ENCODE assay signal across 8 mouse cellular contexts in genomic region chr11:116129091-116129790, GRCm38 (mm10). TPM values are rescaled to one million over a fixed set of nuclear protein-coding genes. Genes with fewer than 3 reads are reported as not detected.
DNase-seq lines count a peak whose midpoint lies in the region; ATAC-seq and TF ChIP-seq lines count a peak whose summit lies in the region.

No protein-coding gene starts in this region.

- DNase-seq in heart, postnatal 25 days (ENCODE audit: low spot score): no peak
- peak; percentile 35 for DNase-seq in A20 (ENCODE audit: low read depth, low spot score)
- DNase-seq in liver, embryonic 14.5 days (ENCODE audit: low read depth in 3 of 3, low spot score in 3 of 3): no peak
- DNase-seq in right cerebral cortex, postnatal 25 days: no peak
- DNase-seq in urinary bladder, postnatal 14 days (ENCODE audit: low spot score): no peak
- no peak for DNase-seq in gastrocnemius, postnatal 36 days

- ATAC-seq in heart, embryonic 11.5 days (replicated peaks; ENCODE audit: insufficient number of reproducible peaks, low FRiP score, low TSS enrichment): no peak
- ATAC-seq in heart, embryonic 15.5 days (replicated peaks; ENCODE audit: insufficient number of reproducible peaks, insufficient read depth, low FRiP score, low read depth): no peak
- ATAC-seq in liver, embryonic 14.5 days (ENCODE audit: insufficient read depth): no peak

- no peaks in the 10 kb centered on the region for H3K27me3 ChIP-seq in heart, embryonic 11.5 days (ENCODE audit: control insufficient read depth, insufficient read depth, low read length)
- H3K27me3 ChIP-seq in heart, embryonic 15.5 days: no peaks in the 10 kb centered on the region
- H3K27me3 ChIP-seq in liver, embryonic 14.5 days (ENCODE audit: control insufficient read depth, insufficient read depth, low read length): no peaks in the 10 kb centered on the region

- peaks cover 27% of the 10 kb centered on the region for H3K4me1 ChIP-seq in heart, embryonic 11.5 days (ENCODE audit: control insufficient read depth, insufficient read depth, low read length)
- H3K4me1 ChIP-seq in heart, embryonic 15.5 days (replicated peaks): peaks cover 47% of the 10 kb centered on the region
- H3K4me1 ChIP-seq in liver, embryonic 14.5 days (replicated peaks; ENCODE audit: control insufficient read depth in 2 of 2, insufficient read depth in 2 of 2, low read length in 1 of 2): peaks cover 3 to 12% of the 10 kb centered on the region in 2 experiments; a peak in 3 of 4 replicates

- TF ChIP-seq CTCF in liver, embryonic 14.5 days (IDR thresholded peaks at IDR 0.05; ENCODE audit: low read depth): no peak

- peak overlapping the region; percentile 72; the same call in 1 of the 2 replicates for H3K4me2 ChIP-seq in heart, embryonic 11.5 days
- H3K4me2 ChIP-seq in heart, embryonic 15.5 days: peak overlapping the region; percentile 79; the same call in 1 of the 2 replicates
- peak overlapping the region; percentile 54 for H3K4me2 ChIP-seq in liver, embryonic 14.5 days (ENCODE audit: low read depth)

- TF ChIP-seq EP300 in liver, embryonic 14.5 days (IDR thresholded peaks at IDR 0.05; ENCODE audit: low read depth): no peak

- WGBS in heart, embryonic 11.5 days (ENCODE audit: insufficient replicate concordance): 74% methylated on average over 9 of the region's 9 CpGs
- 75% methylated on average over 9 of the region's 9 CpGs for WGBS in heart, embryonic 15.5 days
- WGBS in liver, embryonic 14.5 days (ENCODE audit: insufficient replicate concordance): 69% methylated on average over 9 of the region's 9 CpGs

- intact Hi-C loops in heart, postnatal 25 days (cut with DNase I): loop anchor here (2.0 kb wide), 1 partner anchor 18 kb away; no protein-coding TSS in a partner anchor
- intact Hi-C loops in gastrocnemius, postnatal 36 days (cut with DNase I): no loop called here

- no peak overlapping the region for H3K9ac ChIP-seq in heart, embryonic 11.5 days (ENCODE audit: low read depth, low read length)
- H3K9ac ChIP-seq in heart, embryonic 15.5 days: no peak overlapping the region
- H3K9ac ChIP-seq in liver, embryonic 14.5 days (replicated peaks): no peak overlapping the region

- H3K36me3 ChIP-seq in heart, embryonic 11.5 days (ENCODE audit: control insufficient read depth, insufficient read depth, low read length): peaks cover 16% of the 10 kb centered on the region
- peaks cover 38% of the 10 kb centered on the region for H3K36me3 ChIP-seq in heart, embryonic 15.5 days
- H3K36me3 ChIP-seq in liver, embryonic 14.5 days (replicated peaks; ENCODE audit: control insufficient read depth, insufficient read depth, low read depth): peaks cover 4% of the 10 kb centered on the region

- no peak overlapping the region for H3K4me3 ChIP-seq in heart, embryonic 11.5 days (ENCODE audit: low read depth, low read length)
- no peak overlapping the region for H3K4me3 ChIP-seq in heart, embryonic 15.5 days
- no peak overlapping the region for H3K4me3 ChIP-seq in liver, embryonic 14.5 days (ENCODE audit: insufficient read depth in 1 of 2, low read depth in 2 of 2, low read length in 2 of 2)

- H3K9me3 ChIP-seq in heart, embryonic 11.5 days (replicated peaks; ENCODE audit: control insufficient read depth, low read length): 0 out of 2 replicates have a peak, but pooled peaks cover 2% of the 10 kb centered on the region
- H3K9me3 ChIP-seq in heart, embryonic 15.5 days (replicated peaks): no peaks in the 10 kb centered on the region
- no peaks in the 10 kb centered on the region for H3K9me3 ChIP-seq in liver, embryonic 14.5 days (ENCODE audit: control insufficient read depth, low read length)

- no peak overlapping the region for H3K27ac ChIP-seq in heart, embryonic 11.5 days (ENCODE audit: low read depth, low read length)
- no peak overlapping the region for H3K27ac ChIP-seq in heart, embryonic 15.5 days
- no peak overlapping the region for H3K27ac ChIP-seq in liver, embryonic 14.5 days

RNA-seq across cellular contexts. Expression of gene Trim65, which starts 1.7 kb away (rescaled TPM):
- polyA plus RNA-seq in heart, embryonic 11.5 days (2014; fragmentation: Nextera tagmentation; extraction: Ambion mirVana): 3.9 and 4.5 TPM in 2 replicates
- 1 to 10 TPM; 6.1 to 8.4 TPM for total RNA-seq in heart, postnatal 25 days (2021)
- polyA plus RNA-seq in heart, embryonic 15.5 days (2015; fragmentation: Nextera tagmentation; extraction: Ambion mirVana): 5.0 and 5.5 TPM in 2 replicates
- polyA plus RNA-seq in liver, embryonic 14.5 days (2012; rRNA removed): 1.4 and 1.5 TPM in 2 replicates
- polyA plus RNA-seq in liver, embryonic 14.5 days (2014; fragmentation: Nextera tagmentation; extraction: Ambion mirVana): 0.83 and 0.97 TPM in 2 replicates
- total RNA-seq in gastrocnemius, postnatal 36 days (2021): 1 to 10 TPM; 4.1 to 4.8 TPM

RNA-seq across cellular contexts. Expression of gene Trim47, which starts 2.2 kb away (rescaled TPM):
- polyA plus RNA-seq in heart, embryonic 11.5 days (2014; fragmentation: Nextera tagmentation; extraction: Ambion mirVana): 38.3 and 40.2 TPM in 2 replicates
- total RNA-seq in heart, postnatal 25 days (2021): 10 to 100 TPM; 27.0 to 37.6 TPM
- polyA plus RNA-seq in heart, embryonic 15.5 days (2015; fragmentation: Nextera tagmentation; extraction: Ambion mirVana): 79.1 and 91.1 TPM in 2 replicates
- 1.8 and 2.0 TPM in 2 replicates for polyA plus RNA-seq in liver, embryonic 14.5 days (2012; rRNA removed)
- 2.2 and 3.2 TPM in 2 replicates for polyA plus RNA-seq in liver, embryonic 14.5 days (2014; fragmentation: Nextera tagmentation; extraction: Ambion mirVana)
- 1 to 10 TPM; 9.1 to 9.3 TPM for total RNA-seq in gastrocnemius, postnatal 36 days (2021)

RNA-seq across cellular contexts. Expression of gene Mrpl38, which starts 9.4 kb away (rescaled TPM):
- polyA plus RNA-seq in heart, embryonic 11.5 days (2014; fragmentation: Nextera tagmentation; extraction: Ambion mirVana): 109 and 116 TPM in 2 replicates
- total RNA-seq in heart, postnatal 25 days (2021): 10 to 100 TPM; 62.5 to 66.0 TPM
- 90.7 and 94.4 TPM in 2 replicates for polyA plus RNA-seq in heart, embryonic 15.5 days (2015; fragmentation: Nextera tagmentation; extraction: Ambion mirVana)
- 17.5 and 24.8 TPM in 2 replicates for polyA plus RNA-seq in liver, embryonic 14.5 days (2012; rRNA removed)
- 39.5 and 49.2 TPM in 2 replicates for polyA plus RNA-seq in liver, embryonic 14.5 days (2014; fragmentation: Nextera tagmentation; extraction: Ambion mirVana)
- 10 to 100 TPM; 49.4 to 49.9 TPM for total RNA-seq in gastrocnemius, postnatal 36 days (2021)

RNA-seq across cellular contexts. Expression of gene Fbf1, which starts 38.7 kb away (rescaled TPM):
- polyA plus RNA-seq in heart, embryonic 11.5 days (2014; fragmentation: Nextera tagmentation; extraction: Ambion mirVana): 20.3 and 20.6 TPM in 2 replicates
- total RNA-seq in heart, postnatal 25 days (2021): 10 to 100 TPM; 16.1 to 17.2 TPM
- 19.8 and 26.0 TPM in 2 replicates for polyA plus RNA-seq in heart, embryonic 15.5 days (2015; fragmentation: Nextera tagmentation; extraction: Ambion mirVana)
- polyA plus RNA-seq in liver, embryonic 14.5 days (2012; rRNA removed): 5.8 and 8.7 TPM in 2 replicates
- polyA plus RNA-seq in liver, embryonic 14.5 days (2014; fragmentation: Nextera tagmentation; extraction: Ambion mirVana): 3.1 and 3.5 TPM in 2 replicates
- 1 to 10 TPM; 9.3 to 9.8 TPM for total RNA-seq in gastrocnemius, postnatal 36 days (2021)

RNA-seq across cellular contexts. Expression of gene Wbp2, which starts 42.4 kb away (rescaled TPM):
- polyA plus RNA-seq in heart, embryonic 11.5 days (2014; fragmentation: Nextera tagmentation; extraction: Ambion mirVana): 129 and 144 TPM in 2 replicates
- 10 to 100 TPM; 80.1 to 92.2 TPM for total RNA-seq in heart, postnatal 25 days (2021)
- 121 and 139 TPM in 2 replicates for polyA plus RNA-seq in heart, embryonic 15.5 days (2015; fragmentation: Nextera tagmentation; extraction: Ambion mirVana)
- 46.2 and 57.4 TPM in 2 replicates for polyA plus RNA-seq in liver, embryonic 14.5 days (2012; rRNA removed)
- 74.5 and 87.6 TPM in 2 replicates for polyA plus RNA-seq in liver, embryonic 14.5 days (2014; fragmentation: Nextera tagmentation; extraction: Ambion mirVana)
- 10 to 100 TPM; 70.1 to 71.0 TPM for total RNA-seq in gastrocnemius, postnatal 36 days (2021)
